Mouse (Mus musculus) thymus, postnatal 4 days (tissue): ENCODE measurements around the gene Adgrl2.

Source experiments
- DNase-seq: peaks from one replicate; pipeline ENCODE4 v3.0.0; 2021

The Adgrl2 gene

DNA sequence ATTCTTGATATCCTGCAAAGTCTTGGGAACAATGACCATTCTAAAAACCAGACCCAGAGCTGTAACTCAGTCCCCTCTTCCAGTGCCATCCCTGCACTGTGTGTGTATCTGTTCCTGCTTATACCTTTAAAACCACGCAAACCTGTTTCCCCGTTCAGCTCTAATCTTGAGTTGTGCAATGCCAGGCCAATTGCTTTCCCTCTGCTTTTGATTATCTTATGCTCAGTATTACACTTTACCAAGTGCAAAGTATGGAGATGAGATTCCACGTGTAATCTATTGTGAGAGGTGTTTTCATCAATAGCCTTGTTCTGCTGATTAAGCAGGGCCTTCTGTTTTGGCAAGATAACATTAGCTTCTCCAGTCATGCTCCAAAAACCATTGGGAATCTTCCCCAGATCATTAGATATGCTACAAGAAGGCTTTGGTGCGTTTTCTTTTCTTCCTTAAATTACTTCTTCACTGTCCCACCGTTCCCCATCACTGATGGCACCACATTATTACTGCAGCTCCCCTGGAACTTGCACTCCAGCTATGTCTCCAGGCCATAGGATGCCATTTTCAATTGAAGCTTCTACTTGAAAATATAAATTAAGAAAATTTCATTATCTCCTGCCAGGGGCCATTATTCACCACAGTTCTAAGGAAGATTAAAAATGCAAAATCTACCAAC is 118.4 kb downstream of the Adgrl2 start:
- DNase-seq, result no peak

DNA sequence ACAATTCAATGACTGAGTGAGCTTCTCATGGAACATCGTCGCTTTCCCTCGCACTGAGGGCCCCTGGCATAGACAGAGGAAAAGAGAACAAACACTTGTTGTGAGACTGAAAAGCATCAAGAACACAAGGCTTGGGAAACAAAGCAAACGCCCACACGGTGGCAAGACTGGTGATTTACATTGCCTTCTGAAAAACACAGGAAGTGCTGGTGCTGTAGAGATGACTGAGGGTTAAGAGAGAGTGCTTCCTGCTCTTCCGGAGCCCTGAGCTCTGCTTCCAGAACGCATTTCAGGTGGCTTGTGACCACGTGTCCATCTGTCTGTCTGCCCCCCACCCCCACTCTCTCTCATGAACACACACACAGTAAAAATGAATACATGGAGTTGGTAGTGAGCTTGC is 122.7 kb downstream of the Adgrl2 start:
- peak; percentile 33 for DNase-seq

DNA sequence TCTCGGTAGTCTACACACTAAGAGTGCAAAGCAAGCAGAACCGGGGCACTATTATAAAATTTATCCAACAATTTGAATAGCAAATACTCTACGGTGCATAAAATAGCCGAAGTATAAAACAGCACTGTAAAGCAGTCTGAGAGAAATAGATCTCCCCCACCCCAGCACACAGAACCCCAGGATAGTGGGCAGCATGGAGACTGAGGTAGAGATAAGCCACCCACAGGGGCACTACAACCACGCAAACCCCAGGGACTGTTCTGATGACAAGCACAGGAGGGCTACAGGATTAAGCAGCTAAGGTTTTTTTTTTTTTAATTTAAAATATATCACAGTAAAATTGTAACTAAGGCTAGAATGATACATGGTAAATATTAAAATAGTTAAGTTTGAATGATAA is 123.7 kb downstream of the Adgrl2 start:
- no peak for DNase-seq

DNA sequence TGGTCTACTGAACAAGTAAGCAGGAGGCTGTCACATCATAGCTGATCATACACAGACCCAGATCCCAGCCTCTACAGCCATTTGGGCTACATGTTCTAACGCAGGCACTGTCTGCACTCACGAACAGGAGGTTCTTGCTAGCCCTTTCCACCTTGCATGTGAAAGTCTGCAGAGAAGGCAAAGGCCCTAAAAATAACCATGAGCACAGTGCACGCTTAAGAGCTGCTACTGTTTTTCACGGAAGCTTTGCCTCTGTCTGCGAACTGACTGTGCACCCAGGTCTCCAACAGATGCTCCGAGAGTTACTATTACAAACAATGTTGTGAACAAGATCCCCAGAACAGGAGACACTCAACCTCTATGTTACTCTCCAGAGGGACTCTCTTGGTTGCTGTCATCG is 124.3 kb downstream of the Adgrl2 start:
- no peak for DNase-seq

DNA sequence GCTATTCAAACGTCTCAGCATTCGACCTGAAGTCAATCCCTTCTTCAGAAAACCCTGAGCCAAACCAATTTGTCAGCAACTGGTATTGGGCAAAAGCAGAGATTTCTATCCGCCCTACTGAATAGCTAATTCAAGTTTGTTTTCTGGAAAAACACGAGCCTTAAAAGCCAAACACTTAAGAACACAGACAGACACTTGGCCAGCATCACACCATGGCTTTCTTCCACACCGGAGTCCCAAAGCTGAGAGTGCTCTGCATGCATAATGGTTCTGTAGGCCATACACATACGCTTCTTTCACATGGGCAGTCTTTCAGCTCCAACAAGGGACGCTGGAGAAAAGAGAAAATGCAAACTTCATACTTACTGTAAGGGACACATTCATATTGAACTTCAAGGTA is 125.1 kb downstream of the Adgrl2 start:
- DNase-seq, result no peak

DNA sequence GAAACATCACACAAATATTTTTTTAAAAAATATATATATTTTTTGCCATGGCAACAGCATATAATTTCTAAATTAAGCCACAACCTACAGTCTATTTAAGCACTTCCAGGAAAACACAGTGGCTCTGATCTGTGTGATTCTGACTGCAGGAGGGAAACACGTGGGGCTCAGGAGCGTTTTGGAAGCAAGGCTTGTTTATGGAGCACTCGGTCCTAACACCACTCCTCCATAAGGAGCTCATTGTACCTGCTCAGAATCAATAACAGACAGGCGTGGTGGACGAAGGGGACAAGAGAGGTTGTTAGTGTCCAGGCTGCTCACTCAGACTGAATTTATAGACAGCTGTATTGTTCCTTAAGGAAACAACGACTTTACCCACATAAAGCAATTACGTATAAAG is 128.5 kb downstream of the Adgrl2 start:
- no peak for DNase-seq

DNA sequence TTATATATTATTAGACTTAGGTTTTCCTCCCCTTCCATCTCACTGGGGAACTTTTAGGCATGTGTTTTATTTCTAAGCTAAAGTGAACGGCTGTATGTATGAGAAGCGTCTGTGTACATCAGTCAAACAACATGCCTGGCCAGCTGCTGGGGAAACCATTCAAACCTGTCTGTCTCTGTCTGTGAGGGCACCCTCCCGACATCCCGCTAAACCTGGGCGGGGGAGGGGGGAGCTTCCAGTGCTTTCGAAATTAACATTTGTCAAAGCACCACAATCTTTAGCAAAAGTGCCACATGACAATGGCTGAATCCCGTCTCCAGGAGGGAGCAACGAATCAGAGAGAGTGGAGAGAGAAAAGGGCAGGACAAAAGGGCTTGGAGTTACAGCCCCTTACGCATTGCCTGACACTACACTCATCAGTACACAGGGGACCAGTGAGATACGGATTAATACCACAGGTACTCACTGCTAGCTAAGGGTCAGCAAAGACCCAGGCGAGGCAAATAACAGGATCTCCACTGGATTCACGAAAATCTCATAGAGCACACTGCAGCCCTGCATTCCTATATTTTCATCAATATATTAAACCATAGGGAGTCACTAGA is 135.9 kb downstream of the Adgrl2 start:
- DNase-seq, result peak; percentile 25

DNA sequence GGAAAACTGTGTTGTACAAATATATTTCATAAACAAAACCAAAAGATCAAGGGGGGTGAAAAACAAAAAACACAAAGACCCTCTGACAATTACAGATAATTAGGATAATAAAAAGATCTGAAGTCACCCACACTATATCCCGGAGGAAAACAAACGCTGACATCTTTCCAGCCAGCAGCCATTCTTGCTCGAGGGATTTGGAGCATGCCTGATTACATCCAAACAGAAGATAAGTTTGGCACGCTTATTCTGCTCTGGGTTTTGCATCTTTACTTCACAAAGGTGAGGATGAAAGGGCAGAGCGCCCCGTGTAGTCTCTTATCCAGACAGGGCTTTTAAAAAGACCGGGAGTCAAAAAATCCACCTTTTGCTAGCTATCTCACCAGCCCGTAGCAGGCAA is 137.0 kb downstream of the Adgrl2 start:
- DNase-seq, result no peak

DNA sequence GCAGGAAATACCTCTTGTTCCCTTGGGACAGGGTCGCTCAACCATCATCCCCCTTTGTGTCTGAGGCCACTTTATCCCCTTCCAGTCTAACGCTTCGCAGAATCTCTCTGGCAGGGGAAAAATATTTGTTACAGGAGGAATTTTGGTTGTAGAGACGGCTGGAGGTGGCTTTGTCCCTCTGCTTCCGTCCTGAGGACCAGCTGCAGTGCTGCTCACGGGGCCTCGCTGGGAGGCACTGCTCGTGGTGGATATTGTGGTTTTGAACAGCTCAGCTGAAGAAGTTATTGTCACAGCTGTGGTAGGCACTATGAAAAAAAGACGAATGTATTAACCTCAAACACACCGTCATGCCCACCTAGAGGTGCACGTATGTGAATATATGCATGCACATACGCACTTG is 137.8 kb downstream of the Adgrl2 start:
- peak; percentile 65 for DNase-seq

DNA sequence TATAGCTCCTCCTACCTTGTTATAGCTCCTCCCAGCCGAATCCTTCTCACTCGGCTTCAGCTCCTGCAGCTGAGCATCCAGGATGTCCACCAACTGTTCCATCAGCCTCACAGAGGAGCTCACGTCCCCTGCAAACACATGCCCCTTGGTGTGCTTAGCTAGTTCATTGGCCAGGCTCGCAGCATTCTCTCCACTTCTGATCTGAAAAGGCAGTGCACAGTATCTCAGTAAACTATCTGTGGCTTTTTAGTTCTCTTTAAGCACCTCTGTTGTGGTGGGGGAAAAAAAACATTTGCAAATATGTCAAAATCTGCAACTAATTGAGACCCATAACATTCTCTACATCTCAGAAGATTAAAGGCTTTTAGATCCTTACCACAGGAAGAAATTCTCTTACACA is 139.5 kb downstream of the Adgrl2 start:
- DNase-seq, result peak; percentile 32

DNA sequence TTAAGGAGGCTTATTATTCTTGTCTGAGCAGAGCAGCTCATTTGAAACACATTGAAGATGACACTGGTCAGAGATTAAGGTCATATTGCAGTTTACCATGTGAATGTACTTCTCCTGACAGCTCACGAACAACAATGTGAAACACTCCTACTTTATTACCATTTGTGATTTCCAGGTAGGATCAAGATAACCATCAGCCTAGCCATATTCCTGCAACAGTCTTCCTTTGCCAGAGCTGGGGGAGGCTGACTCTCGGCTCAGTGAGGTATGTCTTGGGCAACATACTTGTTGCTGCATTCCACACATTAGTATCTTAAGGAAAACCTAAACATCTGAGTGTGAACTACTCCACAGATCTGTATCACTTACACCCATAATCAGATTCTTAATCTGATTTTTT is 142.0 kb downstream of the Adgrl2 start:
- no peak for DNase-seq

DNA sequence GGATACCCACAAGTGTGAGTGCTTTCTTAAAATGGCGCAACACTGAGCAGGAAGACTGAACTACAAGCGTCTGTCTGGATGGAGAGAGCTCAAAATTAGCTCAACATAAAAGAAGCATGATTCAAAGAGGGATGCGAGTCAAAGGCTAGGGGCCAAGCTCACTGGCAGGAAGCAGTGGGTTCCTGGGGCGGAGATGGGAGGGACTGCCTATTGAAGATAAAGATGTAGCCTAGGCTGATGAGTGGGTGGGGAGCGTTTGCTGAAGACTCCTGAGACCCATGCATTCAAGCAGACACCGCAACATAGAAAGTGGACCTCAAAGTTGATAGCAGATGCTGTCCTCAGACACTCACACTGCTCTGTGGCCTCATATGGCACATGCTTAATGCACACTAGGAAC is 146.2 kb downstream of the Adgrl2 start:
- DNase-seq, result no peak

DNA sequence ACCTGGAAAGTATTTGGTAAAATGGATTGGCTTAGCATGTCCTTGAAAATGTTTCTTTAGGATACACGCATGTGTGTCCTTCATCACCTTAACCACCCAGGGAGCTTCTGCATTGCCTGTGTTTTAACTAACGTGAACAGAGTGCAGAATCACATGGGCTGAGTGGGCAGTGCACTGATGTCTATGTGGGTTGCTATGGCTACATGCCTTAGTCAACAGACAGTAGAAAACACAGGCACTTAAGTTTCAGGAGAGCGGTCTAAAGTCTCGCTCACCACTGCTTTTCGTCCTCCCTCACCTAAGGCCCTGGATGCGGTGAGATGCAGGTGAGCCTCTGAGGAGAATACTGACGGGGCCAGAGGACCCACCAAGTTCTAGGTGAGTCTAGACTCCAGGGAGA is 147.8 kb downstream of the Adgrl2 start:
- DNase-seq, result no peak

DNA sequence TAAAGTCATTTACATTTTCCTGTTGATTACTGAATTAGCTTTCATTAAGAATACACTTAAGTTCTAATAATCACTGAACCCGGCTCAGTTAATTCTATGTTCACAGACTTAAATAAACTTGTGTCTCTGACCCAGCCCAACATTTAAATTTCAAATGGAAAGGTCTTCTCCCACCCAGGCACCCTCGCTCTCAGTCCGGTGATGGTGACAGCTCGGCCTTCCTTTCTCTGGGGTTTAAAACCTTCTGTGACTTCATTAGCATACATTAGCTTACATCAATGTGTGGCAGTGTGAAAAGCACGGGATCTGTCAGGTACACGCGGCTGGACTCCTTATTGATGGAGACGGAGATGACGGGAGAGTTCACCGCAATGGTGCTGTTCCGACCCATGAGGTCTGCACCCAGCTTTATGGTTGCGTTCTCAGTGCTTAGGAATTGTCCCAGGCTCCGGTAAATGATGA is 151.5 kb downstream of the Adgrl2 start:
- no peak for DNase-seq

DNA sequence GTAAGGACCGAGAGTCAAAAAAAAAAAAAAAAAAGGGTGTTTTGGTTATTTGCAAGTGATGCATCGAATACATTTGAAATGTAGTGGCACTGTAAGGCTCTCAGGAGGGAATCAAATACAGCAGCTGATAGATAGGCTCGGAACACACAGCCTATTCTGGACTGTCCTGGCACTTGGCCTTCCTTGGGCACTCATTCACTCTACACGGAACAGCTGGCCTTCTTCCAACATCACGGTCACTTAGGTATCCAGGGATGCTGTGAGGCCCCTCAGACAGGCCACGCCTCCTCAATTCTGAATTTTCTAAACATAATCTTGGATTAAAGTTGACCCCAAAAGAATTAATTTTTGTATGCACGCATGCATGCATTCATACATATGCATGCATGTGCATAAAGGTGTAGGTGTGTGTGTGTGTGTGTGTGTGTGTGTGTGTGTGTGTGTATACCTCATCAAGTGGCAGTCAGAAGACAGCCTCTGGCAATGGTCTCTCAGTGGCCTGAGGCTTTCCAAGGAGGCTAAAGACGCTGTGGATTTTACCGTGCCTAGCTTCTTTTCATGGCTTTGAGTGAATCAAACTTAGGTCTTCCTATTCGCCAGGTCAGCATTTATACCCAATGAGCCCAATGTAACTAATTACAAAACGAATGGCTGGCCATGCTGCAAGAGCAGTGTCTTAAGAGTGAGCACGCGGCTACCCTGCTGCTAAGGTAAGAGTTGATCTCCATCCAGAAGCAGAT is 152.1 kb downstream of the Adgrl2 start:
- no peak for DNase-seq

DNA sequence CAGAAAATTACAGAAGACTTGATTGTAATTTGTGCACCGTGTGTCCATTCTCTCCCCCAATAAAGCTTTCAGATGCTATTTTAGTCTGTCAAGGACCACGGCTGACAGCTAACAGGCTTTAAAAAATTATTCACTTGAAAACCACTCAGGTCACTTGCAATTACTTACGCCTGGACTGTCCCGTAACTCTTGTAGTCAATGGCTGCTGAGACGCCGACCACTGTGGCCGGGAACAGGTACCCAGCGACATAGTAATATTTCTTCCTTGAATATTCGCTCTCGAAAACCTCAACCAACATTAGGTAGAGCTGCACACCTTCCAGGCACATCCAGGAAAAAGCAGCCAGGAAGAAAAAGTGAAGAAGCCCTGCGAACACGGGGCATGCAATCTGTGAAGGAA is 155.2 kb downstream of the Adgrl2 start:
- no peak for DNase-seq

DNA sequence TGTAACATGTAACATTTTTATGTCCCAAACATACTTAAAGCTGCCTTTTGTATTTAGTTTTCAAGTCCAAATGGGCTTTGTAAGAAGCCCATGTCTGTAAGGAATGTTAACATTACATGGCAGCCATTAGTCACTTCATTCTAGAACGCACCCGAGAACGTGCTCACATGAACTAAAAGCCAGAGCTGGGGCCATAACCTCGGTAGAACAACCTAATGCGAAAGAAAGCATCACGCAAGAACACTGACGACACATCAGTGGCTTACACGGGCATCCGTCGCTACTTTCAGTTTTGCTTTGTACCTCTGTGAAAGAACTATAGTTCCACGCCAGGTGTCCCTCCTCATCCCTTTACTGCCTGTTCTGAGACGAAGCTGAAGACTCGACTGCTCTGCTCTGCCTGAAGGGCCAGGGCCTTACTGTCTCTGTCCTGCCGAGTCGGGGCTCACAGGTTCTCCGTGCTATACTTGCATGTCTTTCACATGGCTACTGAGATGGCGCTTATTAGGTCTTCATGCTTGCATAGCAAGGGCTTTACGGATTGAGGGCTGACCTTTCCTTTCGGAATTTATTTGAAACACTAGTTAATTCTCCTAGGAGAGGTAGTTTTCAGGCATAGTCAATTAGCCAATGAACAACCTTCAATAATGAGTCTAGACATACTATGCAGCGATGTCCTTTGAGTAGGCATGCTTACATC is 157.1 kb downstream of the Adgrl2 start:
- no peak for DNase-seq

DNA sequence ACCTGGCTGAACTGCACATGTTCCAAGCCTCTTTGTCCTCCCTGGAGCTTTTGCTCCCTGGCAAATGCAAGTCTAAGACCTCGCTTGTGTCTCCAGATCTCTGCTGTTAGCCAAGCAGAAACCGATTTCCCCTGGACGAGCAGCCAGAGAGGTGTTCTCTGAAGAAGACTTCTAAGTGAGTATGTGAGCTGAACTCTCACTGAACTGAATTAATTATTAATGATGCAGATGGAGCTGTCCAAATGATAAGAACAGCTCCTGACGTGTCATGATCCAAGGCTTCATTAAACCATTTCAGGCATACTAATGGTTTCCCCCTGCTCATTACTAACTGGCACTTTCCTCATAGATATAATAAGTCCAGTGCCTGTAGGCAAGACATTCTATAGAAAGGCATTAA is 158.4 kb downstream of the Adgrl2 start:
- no peak for DNase-seq

DNA sequence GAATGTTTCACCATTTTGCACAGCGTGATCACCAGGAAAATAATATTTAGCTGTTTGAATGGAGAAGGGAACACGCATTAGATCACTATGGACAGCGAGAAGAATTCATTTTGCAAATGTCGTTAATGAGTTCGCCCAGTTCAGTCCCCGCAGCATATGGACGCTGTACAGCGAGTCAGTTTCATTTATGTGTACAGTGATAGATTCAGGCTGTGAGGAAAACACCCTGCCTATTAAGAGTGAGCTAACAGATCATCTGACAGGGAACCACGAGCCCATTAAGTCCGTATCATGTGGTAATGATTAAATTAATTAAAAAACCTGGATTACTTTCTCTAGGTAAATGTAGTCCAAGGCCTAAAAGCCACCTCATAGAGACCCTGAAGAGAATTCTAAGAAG is 161.8 kb downstream of the Adgrl2 start:
- DNase-seq, result no peak

DNA sequence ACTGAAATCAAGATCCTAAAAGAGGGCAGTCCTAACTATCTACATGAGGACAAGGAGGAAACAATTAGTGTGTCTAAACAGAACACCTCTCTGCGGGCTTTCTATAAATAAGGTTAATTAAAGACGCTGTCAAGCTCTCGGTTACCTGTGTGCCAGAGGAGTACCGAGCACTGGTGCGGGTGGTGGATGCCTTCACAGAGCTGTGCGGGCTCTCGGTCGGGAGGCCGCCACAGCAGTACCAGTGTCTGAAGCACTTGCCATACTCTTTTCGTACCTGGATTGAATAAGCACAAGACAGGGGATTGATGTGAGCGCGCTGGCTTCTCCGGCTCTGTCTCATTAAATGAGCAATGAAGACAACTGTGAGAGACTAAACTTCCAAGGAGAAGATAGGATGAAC is 166.8 kb downstream of the Adgrl2 start:
- no peak for DNase-seq

DNA sequence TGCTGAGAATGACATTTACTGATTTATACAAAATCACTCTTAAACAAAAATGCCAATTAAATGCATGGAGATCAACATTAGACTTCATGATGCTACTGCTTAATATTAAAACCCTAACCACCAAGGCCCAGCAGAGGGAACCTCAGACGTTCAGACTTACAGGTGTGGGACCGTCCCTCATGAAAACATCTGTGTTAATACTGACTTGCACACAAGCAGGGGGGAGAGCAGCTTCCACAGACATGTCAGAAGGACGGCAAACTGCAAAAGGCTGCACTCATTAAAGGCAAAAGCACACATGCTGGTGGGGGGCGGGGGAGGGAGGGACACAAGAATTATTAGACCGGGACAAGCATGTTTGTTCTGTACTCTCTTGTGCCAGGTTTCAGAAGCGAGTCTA is 168.7 kb downstream of the Adgrl2 start:
- DNase-seq, result no peak

DNA sequence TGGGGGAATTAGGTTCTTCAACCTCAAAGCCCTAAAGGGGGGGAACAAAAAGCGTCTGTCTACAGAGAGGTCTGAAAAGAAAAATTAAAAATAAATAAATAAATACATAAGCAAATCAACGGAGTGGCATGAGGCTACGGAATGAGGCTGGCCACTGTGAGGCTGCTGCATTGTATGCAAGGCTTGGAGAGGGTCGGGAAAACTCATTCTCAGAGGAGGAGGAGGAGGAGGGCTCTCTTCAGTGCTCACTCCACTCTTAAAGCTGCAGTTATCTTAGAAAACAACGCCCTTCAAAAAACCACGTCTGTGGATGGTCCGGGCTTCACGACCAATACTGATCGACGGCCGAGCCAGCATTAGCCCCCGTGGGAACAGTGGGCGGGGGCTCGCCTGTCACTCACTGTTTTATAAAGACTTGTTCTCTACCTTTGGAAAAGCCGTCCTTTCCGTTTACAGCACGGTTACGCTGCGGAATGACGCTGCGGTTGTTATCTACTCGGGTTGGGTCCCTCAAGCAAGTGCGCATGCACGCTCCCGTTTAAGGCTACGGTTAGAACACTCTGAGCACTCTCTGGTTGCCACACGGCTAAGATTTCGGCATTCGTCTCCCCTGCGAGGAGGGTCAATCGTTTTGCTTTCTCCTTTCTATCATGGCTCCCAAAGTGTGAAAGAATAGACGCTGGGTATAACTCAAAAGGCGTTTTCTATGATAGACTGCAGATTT is 170.9 kb downstream of the Adgrl2 start:
- DNase-seq, result no peak
